Mouse (Mus musculus): ENCODE measurements around the gene Pp2d1.

DNA sequence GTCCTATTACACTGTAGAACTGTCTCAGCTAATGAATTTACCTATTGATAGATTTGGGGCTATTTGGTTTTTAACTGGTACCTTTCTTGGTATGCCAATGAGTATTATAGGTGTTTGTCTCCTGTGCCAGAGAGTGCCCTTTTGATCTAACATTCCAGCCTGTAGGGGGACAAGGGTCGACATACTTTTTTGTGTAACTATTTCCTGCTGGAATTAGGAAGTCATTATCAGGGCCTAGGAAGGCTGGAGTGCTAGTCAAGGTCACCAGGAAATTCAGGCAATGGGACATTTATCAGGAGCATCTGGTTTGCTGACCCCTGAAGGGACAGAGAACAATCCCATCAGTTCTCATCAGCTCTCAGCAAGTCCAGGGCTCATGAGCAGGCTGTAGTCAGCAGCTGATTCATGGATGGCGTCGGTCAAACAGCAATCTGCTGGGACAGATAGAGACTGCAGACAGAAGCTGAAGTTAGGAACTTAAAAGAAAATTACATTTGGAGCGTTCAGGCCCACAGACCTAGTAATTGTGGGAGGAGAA lies 33.8 kb upstream of the Pp2d1 start:
- TF ChIP-seq CTCF (conservative IDR thresholded peaks at IDR 0.05; ENCODE audit: insufficient read depth, insufficient read length, low read depth, low read length) (no peak), POLR2A (IDR thresholded peaks at IDR 0.05; ENCODE audit: low read depth, low read length) (no peak)

Data from kidney, adult 2 months (tissue).